Mouse (Mus musculus) G1E (cell line): Measurements from ENCODE around the gene Sgms1. TPM values are rescaled to one million over a fixed set of nuclear protein-coding genes. Genes with fewer than 3 reads are reported as not detected.

ENCODE experiments used
- ATAC-seq: 2 replicates; pipeline ENCODE4 v1.8.0; 2016; ENCODE audit warnings: mild to moderate bottlenecking; ENCODE audit not compliant: insufficient number of reproducible peaks, poor library complexity, low FRiP score, severe bottlenecking; ENCODE audit errors: extremely low read depth
- DNase-seq: peaks from one replicate; pipeline ENCODE4 v3.0.0; 2012; ENCODE audit warnings: low spot score
- H3K27me3 ChIP-seq: 2 replicates; pipeline ENCODE4 v1.6.1; 2012; ENCODE audit warnings: mild to moderate bottlenecking, low read length, inconsistent platforms; ENCODE audit not compliant: insufficient read depth
- H3K36me3 ChIP-seq: replicated peaks from 2 replicates; pipeline ENCODE3; 2012; ENCODE audit warnings: mild to moderate bottlenecking, inconsistent platforms
- H3K4me1 ChIP-seq: 2 replicates; pipeline ENCODE4 v1.6.1; 2012; ENCODE audit warnings: low read depth, low read length, inconsistent platforms, mixed read lengths; ENCODE audit not compliant: insufficient read depth
- H3K4me3 ChIP-seq: 2 replicates; pipeline ENCODE4 v1.5.1; 2012; ENCODE audit warnings: low read depth, mild to moderate bottlenecking, inconsistent platforms, low read length, moderate library complexity, mixed read lengths
- H3K9me3 ChIP-seq: replicated peaks from 2 replicates; pipeline ENCODE4 v1.6.1; 2012; ENCODE audit warnings: inconsistent platforms
- CTCF ChIP-seq: IDR thresholded peaks from 2 replicates; pipeline ENCODE4 v1.5.1; 2012; ENCODE audit warnings: low read depth, low read length, inconsistent platforms, mixed read lengths
- GATA1 ChIP-seq: IDR thresholded peaks from 2 replicates; pipeline ENCODE4 v1.6.1; 2012; ENCODE audit warnings: borderline replicate concordance, low read length, inconsistent platforms, mixed read lengths
- GATA2 ChIP-seq: IDR thresholded peaks from 2 replicates; pipeline ENCODE4 v1.6.1; 2012; ENCODE audit warnings: low read depth, low read length, inconsistent platforms, borderline replicate concordance
- POLR2AphosphoS5 ChIP-seq: IDR thresholded peaks from 2 replicates; pipeline ENCODE4 v1.6.1; 2012; ENCODE audit warnings: low read depth, low read length, inconsistent platforms; ENCODE audit not compliant: insufficient replicate concordance
- TAL1 ChIP-seq: conservative IDR thresholded peaks from 2 replicates; pipeline ENCODE4 v1.6.1; 2012; ENCODE audit warnings: low read depth, low read length, inconsistent platforms, mixed read lengths
- polyA plus RNA-seq: library from polyadenylated mRNA; stranded (reverse); fragments of >175 nt; gene quantifications from 2 replicates; pipeline ENCODE4 v1.2.3, GENCODE M21; 2012
- total RNA-seq, 2 experiments: library from RNA; stranded (forward) in 1 of 2; stranded (reverse) in 1 of 2; fragments of 200-1000 nt in 1 of 2; fragments of >200 nt in 1 of 2; fragmentation: Nextera tagmentation in 1 of 2; gene quantifications; 2 replicates each; pipeline ENCODE4 v1.2.3; 2014 to 2017

Sgms1 gene
- total and polyA plus RNA-seq, 3 experiments = 14.5 to 91.0 (median 61.2) TPM

DNA sequence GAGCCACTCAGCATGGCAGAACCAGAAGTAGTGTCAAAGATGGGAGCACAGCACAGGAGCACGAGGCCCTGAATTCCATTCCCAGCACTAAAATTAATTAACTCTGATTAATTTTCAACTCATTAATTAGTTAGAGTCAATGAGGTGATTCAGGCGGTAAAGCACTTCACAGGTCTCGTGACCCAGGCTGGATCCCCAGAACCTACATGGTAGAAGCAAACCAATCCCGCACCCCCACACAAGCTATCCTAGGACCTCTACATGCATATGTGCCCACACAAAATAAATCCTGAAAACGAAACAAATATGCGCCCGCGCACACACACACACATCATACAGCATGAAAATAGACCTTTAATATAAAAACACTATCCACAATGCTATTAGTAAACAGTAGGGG is 22.2 kb downstream of the Sgms1 start:
- no peak for ATAC-seq
- DNase-seq = no peak
- Histone ChIP-seq H3K9me3 (no peaks in the 10 kb centered on the region), H3K4me3 (no peak overlapping the region), H3K27me3 (no peaks in the 10 kb centered on the region), H3K4me1 (peaks cover 51% of the 10 kb centered on the region), H3K36me3 (peaks cover 14% of the 10 kb centered on the region)
- TF ChIP-seq TAL1 = no peak
- TF ChIP-seq POLR2AphosphoS5 = no peak
- no peak for TF ChIP-seq GATA1
- TF ChIP-seq GATA2 = no peak
- no peak for TF ChIP-seq CTCF

DNA sequence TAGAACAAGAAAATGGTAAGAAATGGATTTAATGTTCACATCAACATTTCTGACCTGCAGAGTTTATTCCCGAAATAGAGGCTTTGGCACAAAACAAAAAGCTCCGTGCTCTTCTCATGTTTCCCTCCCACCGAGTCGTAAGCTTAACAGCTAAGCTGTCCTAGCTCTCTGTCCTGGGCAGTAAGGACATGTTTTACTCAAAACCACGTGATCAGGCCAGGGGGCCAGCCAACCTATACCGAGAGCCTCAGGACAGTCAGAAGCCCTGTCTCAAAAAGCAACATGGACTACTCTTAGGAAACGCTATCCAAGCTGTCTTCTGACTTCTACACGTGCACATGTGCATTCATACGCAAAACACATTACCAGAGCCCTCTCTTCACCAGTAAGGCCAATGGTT is 23.1 kb downstream of the Sgms1 start:
- Histone ChIP-seq H3K4me3 (no peak overlapping the region), H3K36me3 (peaks cover 20% of the 10 kb centered on the region), H3K4me1 (peaks cover 56% of the 10 kb centered on the region), H3K27me3 (no peaks in the 10 kb centered on the region), H3K9me3 (no peaks in the 10 kb centered on the region)
- TF ChIP-seq GATA2 = no peak
- no peak for TF ChIP-seq CTCF
- TF ChIP-seq GATA1 = no peak
- no peak for TF ChIP-seq POLR2AphosphoS5
- TF ChIP-seq TAL1 = no peak
- no peak for ATAC-seq
- DNase-seq = no peak

DNA sequence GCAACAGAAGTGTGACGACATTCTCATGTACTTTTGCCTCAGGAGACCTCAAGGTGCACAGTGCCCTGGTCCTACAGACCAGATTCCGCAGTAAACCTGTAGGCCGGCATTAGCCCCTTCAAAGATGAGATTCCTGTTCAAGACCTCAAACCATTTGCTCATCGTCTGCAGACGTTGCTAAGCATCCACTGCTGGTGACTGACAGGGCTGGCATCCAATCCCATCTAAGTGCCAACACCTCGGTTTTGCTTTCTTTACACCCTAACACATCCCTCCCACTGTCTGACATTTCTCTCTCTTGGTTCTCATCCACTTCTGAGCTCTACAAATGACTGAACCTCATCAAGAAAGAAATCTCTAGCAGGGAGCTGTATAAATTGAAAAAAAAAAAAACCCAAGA is 24.4 kb downstream of the Sgms1 start:
- Histone ChIP-seq H3K27me3 (no peaks in the 10 kb centered on the region), H3K4me1 (peaks cover 65% of the 10 kb centered on the region), H3K36me3 (peaks cover 23% of the 10 kb centered on the region), H3K4me3 (no peak overlapping the region), H3K9me3 (no peaks in the 10 kb centered on the region)
- TF ChIP-seq GATA2 (no peak), CTCF (no peak), TAL1 (no peak), POLR2AphosphoS5 (no peak), GATA1 (no peak)
- DNase-seq = no peak
- no peak for ATAC-seq

DNA sequence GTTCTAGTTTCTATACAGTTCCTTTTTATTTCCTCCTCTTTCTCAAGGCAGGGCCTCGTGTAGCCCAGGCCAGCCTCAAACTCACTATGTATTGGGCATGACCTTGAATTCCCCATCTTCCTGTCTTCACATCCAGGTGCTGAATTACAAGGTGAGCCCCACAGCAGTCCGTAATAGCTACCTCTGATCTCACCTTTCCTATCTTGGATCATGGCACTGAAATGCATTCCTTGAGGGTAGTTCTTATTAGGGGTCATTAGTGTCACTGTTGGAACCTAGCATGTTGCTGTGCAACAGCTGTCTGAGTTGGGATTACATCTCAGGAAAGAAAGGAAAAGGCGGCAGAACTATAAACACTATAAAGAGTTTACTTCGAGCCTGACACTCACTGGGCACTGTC is 25.9 kb downstream of the Sgms1 start:
- H3K4me3 ChIP-seq = no peak overlapping the region
- H3K9me3 ChIP-seq = no peaks in the 10 kb centered on the region
- H3K36me3 ChIP-seq = peaks cover 29% of the 10 kb centered on the region
- no peak for ATAC-seq
- no peak for DNase-seq
- H3K4me1 ChIP-seq = peaks cover 65% of the 10 kb centered on the region
- no peak for TF ChIP-seq CTCF
- TF ChIP-seq POLR2AphosphoS5 = no peak
- no peak for TF ChIP-seq GATA1
- TF ChIP-seq GATA2 = no peak
- H3K27me3 ChIP-seq = no peaks in the 10 kb centered on the region

DNA sequence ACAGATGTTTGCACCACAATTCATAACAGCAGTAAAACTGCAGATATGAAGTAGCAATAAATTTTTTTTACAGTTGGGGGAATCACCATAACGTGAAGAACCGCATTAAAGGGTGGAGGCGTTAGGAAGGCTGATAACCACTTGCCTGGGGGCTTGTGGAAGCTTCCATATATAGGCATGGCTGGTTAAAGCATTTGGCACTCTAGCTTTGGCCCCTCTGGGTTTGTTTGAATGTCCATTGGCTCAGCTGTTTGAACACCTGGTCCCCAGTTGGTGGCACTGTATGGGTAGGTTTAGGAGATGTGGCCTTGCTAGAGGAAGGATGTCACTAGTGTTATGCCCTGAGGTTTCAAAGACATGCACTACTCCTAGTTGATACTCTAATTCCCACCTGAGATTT is 27.0 kb downstream of the Sgms1 start:
- no peak for ATAC-seq
- Histone ChIP-seq H3K4me3 (no peak overlapping the region), H3K9me3 (no peaks in the 10 kb centered on the region), H3K4me1 (peaks cover 60% of the 10 kb centered on the region), H3K27me3 (no peaks in the 10 kb centered on the region), H3K36me3 (peaks cover 29% of the 10 kb centered on the region)
- no peak for TF ChIP-seq POLR2AphosphoS5
- no peak for TF ChIP-seq TAL1
- TF ChIP-seq GATA2 = no peak
- no peak for TF ChIP-seq GATA1
- no peak for TF ChIP-seq CTCF
- no peak for DNase-seq

DNA sequence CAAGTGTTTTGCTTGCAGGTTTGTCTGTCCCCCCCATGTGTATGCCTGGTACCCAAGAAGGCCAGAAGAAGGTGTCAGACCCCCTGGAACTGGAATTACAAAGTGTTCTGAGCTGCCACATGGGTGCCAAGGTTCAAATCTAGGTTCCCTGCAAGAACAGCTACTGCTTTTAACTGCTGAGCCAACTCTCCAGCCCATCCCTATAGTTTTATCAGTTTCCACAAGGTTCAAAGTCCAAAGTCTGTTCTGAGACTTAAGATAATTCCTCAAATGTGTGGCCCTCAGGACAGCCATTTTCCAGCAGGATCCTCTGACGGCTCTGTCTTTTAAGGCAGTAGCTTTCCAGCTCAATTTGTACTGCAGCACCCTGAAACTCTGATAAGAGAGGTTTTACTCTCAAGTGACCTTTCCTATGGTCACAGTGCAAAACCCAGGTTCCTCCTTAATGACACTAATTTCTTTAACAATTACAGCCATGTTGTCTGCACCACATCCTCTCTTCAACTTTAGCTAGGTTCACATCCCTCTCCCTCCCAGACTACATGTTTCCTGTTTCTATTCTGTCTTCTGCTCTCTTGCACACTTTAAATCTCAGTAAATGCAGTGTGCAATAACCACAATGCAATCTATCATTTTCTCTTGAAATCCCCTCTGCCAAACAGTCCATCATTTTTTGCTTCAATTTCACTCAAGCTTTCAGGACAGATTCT is 28.4 kb downstream of the Sgms1 start:
- ATAC-seq = no peak
- no peak overlapping the region for H3K4me3 ChIP-seq
- peaks cover 52% of the 10 kb centered on the region for H3K4me1 ChIP-seq
- peaks cover 24% of the 10 kb centered on the region for H3K36me3 ChIP-seq
- H3K27me3 ChIP-seq = no peaks in the 10 kb centered on the region
- TF ChIP-seq TAL1 (no peak), POLR2AphosphoS5 (no peak)
- no peaks in the 10 kb centered on the region for H3K9me3 ChIP-seq
- no peak for DNase-seq
